Mouse (Mus musculus) CH12.LX (cell line): ENCODE data around the gene Rrnad1.

Experiments used
- EP300 ChIP-seq: IDR thresholded peaks from 2 replicates; pipeline ENCODE4 v1.6.1; 2011; ENCODE audit warnings: low read length, improper control_type of control experiment
- JUND ChIP-seq: conservative IDR thresholded peaks from 2 replicates; pipeline ENCODE4 v1.6.1; 2011; ENCODE audit warnings: low read depth, low read length, improper control_type of control experiment
- ZNF384 ChIP-seq: IDR thresholded peaks from 2 replicates; pipeline ENCODE4 v1.6.1; 2012; ENCODE audit warnings: low read depth, low read length, improper control_type of control experiment, inconsistent platforms

DNA sequence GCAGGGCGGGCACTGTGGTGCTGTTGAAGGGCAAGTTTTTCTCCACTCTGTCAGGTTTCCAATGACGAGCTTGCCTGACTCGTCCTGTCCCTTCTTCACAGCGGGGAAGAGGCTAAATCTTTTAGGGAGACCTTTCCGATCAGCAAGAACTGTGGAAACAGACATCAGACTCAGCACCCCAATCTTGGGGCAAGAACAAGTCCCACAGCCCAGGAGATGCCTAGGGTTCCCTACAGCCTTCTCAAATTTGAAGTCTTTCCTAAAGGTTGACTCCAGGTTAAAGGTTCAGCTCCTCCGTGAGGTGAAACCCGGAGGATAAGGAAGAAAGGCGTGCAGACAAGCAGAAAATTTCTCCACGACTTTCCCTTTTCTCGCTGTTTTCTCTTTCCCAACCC lies 29.7 kb upstream of the Rrnad1 start:
- TF ChIP-seq ZNF384 (no peak), JUND (no peak), EP300 (no peak)
